Mouse (Mus musculus): ENCODE measurements around the gene Tm9sf4. TPM values are rescaled to one million over a fixed set of nuclear protein-coding genes. Genes with fewer than 3 reads are reported as not detected.

Gene Tm9sf4
- 45.9 TPM for polyA plus RNA-seq (2017; shearing (Covaris generic))

DNA sequence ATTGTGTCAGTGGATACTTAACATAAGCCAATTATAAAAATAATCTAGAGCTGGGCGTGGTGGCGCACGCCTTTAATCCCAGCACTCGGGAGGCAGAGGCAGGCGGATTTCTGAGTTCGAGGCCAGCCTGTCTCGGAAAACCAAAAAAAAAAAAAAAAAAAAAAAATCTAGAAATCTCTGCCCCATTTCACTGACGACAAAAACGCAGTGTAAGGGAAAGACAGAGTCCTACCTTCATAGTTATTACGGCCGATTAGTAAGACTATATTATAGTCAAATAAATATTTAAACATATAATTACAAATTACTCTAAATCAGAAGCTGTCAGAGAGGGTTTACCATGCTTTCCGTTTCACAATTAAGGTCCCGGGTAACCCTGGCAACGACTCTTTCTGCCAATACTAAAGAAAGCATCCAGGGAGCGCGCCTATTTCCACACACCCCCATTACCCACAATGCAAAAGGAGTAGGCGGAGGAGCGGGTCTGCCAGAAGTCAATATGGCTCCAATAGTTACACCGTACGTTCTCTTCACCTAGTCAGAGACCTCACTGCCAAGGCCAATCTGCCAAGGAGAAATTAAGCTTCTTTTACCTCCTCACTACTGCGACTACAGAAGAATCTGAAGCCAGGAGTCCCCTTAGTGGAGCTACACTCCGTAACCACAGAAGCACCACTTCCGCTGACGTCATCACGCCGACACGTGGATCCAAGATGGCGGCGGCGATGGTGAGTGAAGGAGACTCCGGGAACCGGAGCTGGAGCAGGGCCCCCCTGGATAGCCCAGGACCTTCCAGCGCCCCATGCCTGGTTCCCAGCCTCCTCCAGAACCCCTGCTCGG is at the start of gene Tm9sf4:
TSS of gene Tm9sf4 (plus strand) at position 460 of the 840 bp plus-strand sequence.

DNA sequence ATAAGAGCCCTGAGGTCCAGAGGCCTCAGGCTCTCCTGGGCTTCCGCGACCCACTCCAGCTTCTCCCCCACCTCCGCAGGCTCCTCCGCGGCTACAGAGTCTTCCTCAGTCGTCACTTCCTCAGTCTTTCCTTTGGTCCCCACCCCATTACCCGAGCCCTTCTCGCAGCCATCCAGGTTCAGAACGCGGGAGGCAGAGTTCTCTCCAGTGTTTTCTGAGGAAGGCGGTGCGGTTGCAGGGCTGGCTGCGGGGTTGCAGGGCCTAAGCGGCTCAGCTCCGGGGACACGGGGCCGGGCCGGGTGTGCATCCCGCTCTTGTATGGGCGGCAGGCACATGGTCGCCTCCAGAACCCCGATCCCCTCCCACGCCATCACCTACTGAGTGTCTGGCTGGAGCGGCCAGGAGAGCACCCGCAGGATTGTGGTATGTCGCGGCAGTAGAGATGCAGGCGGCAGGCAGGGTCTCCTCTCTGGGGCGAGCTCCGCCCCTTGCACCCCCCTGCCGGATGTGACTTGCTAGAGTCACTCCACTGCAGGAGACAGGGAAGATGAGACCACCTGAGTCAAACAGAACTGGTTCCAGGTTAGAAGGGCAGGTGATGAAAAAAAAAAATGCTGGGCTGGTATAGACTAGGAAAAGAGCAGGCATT is 64.0 kb downstream of the Tm9sf4 start, which contains the start of gene Tspyl3:
TSS of gene Tspyl3 (minus strand) at position 496 of the 649 bp plus-strand sequence.

DNA sequence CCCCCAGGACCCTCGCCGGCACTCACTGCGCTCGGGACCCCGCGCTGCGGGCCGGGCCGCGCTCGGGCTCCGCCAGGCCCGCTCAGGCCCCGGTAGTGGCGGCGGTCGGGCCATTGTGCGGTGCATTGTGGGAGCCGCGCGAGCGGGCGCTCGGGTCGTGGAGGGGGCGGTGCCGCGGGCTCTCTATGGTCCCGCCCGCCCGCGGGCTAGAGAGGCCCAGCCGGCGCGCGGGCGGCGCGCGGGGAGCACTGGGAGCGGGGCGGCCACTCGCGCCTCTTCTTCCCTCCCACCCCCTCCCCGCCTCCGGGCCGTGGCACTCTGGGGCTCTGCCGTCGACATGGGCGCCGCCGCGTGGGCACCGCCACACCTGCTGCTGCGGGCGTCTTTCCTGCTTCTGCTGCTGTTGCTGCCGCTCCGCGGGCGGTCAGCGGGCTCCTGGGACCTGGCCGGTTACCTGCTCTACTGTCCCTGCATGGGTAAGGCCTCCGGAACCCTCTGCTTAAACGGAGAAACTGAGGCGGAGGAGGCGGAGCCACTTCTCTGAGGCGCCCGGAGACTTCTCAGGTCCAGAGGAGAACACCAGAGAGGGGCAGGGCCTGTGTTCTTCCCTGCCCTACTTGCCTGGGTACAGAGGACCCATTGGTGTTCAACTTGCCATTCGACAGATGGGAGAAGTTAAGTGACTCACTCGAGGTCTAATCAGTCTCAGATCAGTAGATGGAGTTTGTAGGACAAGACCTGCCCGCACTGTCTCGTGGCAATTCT is 80.3 kb downstream of the Tm9sf4 start, which contains the start of the genes Plagl2 and Pofut1:
TSS of gene Plagl2 (minus strand) at position 177 of the 765 bp plus-strand sequence.
TSS of gene Pofut1 (plus strand) at position 284 of the 765 bp plus-strand sequence.

Other genes with a start within 250 kb of the Tm9sf4 start
- not detected for gene Mylk2, start 250.0 kb upstream of the Tm9sf4 start, polyA plus RNA-seq (2017; shearing (Covaris generic))
- gene Foxs1, start 228.1 kb upstream of the Tm9sf4 start, polyA plus RNA-seq (2017; shearing (Covaris generic)): not detected
- gene Dusp15, start 209.6 kb upstream of the Tm9sf4 start, polyA plus RNA-seq (2017; shearing (Covaris generic)): not detected
- gene Ttll9, start 198.8 kb upstream of the Tm9sf4 start, polyA plus RNA-seq (2017; shearing (Covaris generic)): not detected
- gene Pdrg1, start 145.9 kb upstream of the Tm9sf4 start, polyA plus RNA-seq (2017; shearing (Covaris generic)): 80.7 TPM
- gene Xkr7, start 129.5 kb upstream of the Tm9sf4 start, polyA plus RNA-seq (2017; shearing (Covaris generic)): not detected
- gene Ccm2l, start 95.3 kb upstream of the Tm9sf4 start, polyA plus RNA-seq (2017; shearing (Covaris generic)): not detected
- not detected for gene Hck, start 52.8 kb upstream of the Tm9sf4 start, polyA plus RNA-seq (2017; shearing (Covaris generic))
- 8.6 TPM for gene Tspyl3, start 64.1 kb downstream of the Tm9sf4 start, polyA plus RNA-seq (2017; shearing (Covaris generic))
- 12.9 TPM for gene Plagl2, start 80.1 kb downstream of the Tm9sf4 start, polyA plus RNA-seq (2017; shearing (Covaris generic))
- gene Pofut1, start 80.2 kb downstream of the Tm9sf4 start, polyA plus RNA-seq (2017; shearing (Covaris generic)): 10.1 TPM
- 9.4 TPM for gene Kif3b, start 130.1 kb downstream of the Tm9sf4 start, polyA plus RNA-seq (2017; shearing (Covaris generic))
- 42.2 TPM for gene Asxl1, start 184.5 kb downstream of the Tm9sf4 start, polyA plus RNA-seq (2017; shearing (Covaris generic))

Measured in effector memory CD4-positive, alpha-beta T cell, adult 5 months (primary cell).